Mouse (Mus musculus): Measurements from ENCODE around the gene Pih1d3. TPM values are rescaled to one million over a fixed set of nuclear protein-coding genes. Genes with fewer than 3 reads are reported as not detected.

Pih1d3 gene
- total RNA-seq (2021) = not detected

DNA sequence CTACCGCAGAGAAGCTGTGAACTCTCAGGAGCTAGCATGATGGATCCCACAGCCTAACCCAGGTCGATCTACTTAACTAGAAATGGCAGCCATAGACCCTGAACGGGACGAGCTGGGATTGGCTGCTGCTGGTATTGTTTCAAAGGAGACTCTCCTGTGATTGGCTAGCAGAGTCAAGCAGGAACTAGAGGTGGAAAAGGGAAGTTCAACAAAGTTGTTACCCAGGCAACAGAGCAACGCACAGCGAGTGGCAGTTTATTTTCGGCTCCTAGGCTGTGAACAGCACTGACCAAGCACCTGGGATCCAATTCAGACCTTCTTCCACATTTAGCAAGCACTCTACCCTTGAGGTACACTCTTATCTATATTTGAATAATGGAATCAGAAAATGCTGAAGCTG is at the start of gene Pih1d3, which contains the start of gene 4931428L18Rik:
Pih1d3 (plus strand) TSS at position 275 of the 400 bp plus-strand sequence.
4931428L18Rik (minus strand) TSS at position 121 of the 400 bp plus-strand sequence.
- DNase-seq = no peak
- intact Hi-C loops (cut with DNase I) = no loop called here

DNA sequence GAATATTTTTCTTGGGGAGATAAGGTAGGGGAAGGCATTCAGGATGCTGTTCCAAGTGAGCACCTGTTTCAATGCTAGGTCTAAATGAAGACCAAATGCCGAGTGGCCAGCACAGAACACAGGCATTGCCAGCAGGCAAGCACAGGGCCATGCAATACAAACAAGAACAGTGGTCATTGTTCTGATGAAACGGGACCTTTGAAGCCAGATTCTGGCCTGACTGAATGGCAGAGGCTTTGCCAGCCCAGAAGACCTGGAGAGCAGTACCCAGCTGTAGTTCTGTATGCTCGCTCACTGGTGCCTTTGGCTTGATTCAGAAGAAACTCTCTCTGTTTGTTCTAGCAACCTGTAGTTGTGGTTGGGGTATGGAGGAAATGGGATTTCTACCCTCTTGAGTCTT is 47.2 kb upstream of the Pih1d3 start:
- intact Hi-C loops (cut with DNase I) = no loop called here

DNA sequence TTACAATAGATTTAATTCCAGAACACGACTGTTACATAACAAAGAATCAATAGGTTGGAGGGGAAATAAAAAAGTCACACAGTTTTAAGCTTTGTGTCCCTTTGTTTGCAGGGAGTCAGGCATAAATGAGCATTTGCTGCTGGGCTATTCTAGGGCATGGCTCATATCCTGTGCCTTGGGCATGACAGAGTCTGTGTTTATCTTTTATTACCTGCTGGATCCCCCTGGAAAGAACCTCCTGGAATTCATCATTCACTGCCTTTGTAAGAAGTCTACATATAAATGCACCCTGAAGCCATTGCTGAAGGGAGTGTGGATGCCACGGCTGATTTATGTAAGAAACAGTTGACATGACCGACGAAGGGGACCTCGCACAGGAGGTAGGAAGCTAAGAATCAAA is 46.5 kb upstream of the Pih1d3 start, which contains the start of gene Lgsn:
Lgsn (plus strand) TSS at position 301 of the 400 bp plus-strand sequence.
- intact Hi-C loops (cut with DNase I) = no loop called here
- no peak for DNase-seq

More for the DNA sequence above, 47.2 kb upstream of the Pih1d3 start:
- no peak for DNase-seq

DNA sequence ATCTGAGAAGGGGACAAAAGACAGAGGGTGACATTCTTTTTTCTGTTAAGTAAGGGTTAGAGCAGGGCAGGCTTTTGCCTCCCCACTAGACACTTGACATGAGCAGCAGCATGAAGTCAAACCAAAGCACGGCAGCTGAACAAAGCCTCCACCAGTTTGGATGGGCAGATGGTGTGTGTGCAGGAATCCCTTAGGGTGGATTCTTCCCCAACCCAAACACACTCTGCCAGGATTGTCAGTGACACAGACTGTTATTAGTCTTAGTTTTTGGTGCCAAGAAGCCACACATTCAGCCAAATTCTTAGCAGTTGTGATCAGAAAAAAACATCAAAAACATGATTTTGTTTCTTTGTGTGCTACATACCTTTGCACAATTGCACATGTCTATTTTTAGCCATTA is 44.4 kb upstream of the Pih1d3 start:
- no peak for DNase-seq
- intact Hi-C loops (cut with DNase I) = no loop called here

DNA sequence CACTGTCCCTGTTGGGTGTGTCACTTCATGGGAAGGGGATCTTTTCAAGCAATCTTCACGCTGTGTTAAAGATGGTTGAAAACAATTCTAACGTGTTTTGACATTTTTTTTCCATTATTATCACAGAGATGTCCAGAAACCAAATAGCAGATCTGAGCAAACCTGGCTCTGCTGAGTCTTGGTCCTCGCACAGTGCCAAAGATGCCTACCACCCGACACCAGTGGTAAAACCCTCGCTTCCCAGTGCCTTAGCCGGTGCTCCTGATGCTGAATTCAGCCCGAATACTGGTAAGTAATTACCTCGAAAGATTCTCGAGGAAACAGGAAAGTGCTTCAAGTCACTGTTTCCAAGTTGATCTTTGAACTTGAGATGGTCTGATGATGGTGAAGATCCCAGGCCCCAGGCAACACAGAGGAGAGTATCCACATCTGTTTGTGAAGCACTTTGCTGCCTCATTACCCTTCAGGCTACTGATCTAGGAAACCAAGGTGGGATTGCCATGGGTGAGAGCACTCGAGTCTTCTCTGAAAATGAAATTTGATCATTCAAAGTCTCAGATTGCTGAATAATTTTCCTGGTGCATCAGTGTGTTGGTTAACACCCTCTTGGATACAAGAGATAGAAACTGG is 32.3 kb upstream of the Pih1d3 start:
- intact Hi-C loops (cut with DNase I) = no loop called here
- no peak for DNase-seq

DNA sequence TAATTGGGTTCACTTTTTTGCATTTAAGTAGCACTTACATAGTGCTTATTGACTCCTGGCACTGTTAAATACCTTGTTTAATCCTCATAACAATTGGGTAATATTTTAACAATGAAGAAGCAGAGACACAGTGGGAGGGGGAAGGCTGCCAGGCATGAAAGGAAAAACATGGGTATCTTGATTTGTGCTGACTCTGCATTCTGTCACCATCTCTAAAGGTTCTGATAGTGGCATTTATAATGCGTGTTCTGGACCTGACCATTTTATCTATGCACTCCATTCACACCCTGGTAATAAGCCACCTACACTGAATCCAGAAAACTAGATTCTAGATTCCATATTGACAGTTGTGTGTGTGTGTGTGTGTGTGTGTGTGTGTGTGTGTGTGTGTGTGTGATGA is 27.0 kb upstream of the Pih1d3 start:
- intact Hi-C loops (cut with DNase I) = no loop called here

DNA sequence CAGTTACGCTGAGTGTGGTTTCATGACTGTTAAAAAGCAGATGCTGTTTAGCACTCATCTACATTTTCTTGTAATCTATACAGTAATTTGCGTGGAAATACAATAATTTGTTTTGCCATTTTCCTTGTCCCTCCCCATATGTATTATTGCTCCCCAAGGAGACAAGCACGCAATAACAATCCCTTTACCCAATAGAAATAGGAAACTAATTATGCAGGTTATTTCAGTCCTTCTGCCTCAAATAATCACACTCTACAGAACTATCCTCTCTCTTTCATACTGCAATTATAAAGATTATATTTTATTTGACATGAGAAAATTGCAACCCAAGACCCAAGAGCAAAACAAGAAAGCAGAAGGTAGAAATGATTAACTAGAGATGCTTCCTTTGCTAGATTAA is 25.7 kb upstream of the Pih1d3 start:
- intact Hi-C loops (cut with DNase I) = no loop called here
- no peak for DNase-seq

More for the DNA sequence above, 27.0 kb upstream of the Pih1d3 start:
- no peak for DNase-seq

DNA sequence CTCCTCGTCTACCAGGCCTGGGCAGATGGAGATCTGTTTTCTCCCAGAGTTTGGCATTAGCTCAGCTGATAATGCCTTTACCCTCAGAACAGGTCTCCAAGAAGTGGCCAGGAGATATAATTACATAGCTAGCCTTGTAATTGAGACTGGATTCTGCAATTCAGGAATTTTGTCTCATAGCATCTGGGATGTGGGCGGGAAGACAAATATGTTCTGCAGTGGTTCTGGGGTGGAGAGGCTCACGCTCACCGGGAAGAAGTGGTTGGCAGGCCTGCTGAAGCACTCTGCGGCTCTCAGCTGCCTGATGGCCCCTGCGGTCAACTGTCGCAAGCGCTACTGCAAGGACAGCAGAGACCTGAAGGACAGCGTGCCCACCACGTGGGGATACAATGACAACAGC is 18.9 kb upstream of the Pih1d3 start:
- intact Hi-C loops (cut with DNase I) = no loop called here
- no peak for DNase-seq

DNA sequence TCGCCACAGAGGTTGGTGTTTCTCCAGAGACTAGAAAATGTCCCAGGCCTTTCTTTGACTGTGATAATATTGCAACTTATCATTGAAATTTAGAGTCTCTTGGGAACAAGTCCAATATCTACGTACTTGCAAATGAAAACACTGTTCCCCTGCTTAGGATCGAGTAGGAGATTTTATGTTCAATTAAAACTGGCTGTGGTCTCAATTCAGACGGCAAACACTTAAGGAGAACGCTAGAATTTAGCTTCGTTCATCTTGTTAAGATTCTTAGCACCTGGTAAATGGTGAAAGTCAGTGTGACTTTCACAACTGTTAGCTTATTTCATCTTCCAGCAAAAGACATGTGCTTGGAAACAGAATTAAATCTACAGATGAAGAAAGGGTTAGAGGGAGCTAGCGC is 17.3 kb upstream of the Pih1d3 start:
- intact Hi-C loops (cut with DNase I) = no loop called here
- no peak for DNase-seq

DNA sequence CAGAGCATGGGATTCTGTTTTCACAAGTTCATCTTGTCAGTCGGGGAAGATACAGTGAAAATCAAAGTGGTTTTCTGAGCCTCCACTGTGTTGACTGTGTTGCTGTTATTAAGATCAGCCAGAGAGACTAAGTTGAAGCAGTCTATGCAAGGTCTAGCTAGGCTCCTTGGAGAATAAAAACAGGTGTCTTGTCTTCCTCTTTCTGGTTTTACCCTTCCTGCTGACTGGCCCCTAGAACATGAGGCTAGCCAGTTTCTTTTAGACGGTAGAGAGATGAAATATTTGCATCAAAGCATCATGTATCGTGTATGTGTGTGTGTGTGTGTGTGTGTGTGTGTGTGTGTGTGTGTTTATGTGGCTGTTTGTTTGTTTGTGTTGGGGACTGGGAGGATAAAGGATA is 16.9 kb upstream of the Pih1d3 start:
- intact Hi-C loops (cut with DNase I) = no loop called here
- DNase-seq = no peak

DNA sequence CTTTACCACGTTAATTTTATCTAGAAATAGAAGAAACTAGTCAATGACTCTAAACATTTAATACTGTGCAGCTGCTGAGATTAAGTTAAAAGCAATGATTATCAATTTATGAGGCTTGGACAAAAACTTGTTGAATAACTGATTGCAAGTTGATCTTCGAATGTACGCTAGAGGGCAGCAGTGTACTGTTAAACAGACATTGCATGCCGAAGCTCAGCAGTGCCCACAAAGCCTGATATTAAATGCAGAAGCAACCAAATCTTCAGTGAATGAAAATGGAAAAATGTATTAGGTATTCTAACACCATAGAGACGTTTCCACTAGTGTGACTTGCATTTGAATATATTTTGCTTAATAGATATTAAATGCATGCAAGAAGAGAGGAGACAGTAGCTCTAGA is 12.5 kb upstream of the Pih1d3 start:
- DNase-seq = peak; percentile 55 to 74
- intact Hi-C loops (cut with DNase I) = loop anchor here (1.0 kb wide), 1 partner anchor 124 kb away; no protein-coding TSS in a partner anchor

DNA sequence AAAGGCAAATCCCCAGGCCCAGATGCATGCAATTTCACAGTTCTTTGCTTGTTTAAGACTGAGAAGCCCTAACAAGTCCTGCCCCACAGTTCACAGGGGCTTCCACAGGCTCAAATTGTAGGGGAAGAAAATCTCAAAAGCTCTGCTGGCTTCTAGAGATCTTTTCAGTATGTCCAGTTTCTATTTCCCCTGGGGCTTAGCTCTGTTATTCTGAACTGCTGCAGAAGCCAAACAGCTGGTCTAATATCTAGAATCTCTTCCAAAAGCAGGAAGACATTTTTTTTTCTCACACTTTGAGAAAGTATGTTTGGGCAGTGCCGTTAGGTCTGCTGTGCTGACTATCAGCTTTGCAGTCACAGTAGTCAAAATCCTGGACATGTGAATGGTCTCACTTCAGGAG is 7.8 kb upstream of the Pih1d3 start:
- intact Hi-C loops (cut with DNase I) = no loop called here
- peak; percentile 12 to 26 for DNase-seq

DNA sequence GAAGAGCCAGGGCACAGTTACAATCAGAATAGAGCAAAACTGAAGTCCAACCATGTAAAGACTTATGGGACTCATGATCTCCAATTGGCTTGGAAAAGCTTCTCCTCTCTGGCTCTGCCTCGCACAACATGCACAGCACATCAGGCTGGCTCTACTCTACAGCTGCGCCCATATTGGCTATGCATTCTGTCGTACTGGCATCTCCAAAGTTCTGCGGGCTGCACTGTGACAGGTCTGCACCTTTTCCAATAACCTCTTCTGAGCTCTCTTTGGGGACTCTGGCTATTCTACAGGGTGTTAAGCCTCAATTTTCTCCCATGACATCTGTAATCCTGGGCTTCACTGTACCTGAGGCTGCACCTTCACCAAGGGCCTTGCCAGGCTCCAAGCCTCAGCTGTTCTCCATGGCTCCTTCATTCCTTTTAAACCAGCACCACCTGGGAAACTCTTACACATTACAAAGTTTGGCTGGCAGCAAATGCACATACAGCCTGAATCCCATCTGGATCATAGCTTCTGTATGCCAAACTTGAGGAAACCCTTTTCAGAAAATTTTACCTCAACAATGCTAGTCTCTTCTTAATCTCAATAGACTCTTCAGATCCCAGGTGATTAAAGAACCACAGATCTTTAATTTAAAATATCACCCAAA is 1.9 kb upstream of the Pih1d3 start:
- intact Hi-C loops (cut with DNase I) = no loop called here

DNA sequence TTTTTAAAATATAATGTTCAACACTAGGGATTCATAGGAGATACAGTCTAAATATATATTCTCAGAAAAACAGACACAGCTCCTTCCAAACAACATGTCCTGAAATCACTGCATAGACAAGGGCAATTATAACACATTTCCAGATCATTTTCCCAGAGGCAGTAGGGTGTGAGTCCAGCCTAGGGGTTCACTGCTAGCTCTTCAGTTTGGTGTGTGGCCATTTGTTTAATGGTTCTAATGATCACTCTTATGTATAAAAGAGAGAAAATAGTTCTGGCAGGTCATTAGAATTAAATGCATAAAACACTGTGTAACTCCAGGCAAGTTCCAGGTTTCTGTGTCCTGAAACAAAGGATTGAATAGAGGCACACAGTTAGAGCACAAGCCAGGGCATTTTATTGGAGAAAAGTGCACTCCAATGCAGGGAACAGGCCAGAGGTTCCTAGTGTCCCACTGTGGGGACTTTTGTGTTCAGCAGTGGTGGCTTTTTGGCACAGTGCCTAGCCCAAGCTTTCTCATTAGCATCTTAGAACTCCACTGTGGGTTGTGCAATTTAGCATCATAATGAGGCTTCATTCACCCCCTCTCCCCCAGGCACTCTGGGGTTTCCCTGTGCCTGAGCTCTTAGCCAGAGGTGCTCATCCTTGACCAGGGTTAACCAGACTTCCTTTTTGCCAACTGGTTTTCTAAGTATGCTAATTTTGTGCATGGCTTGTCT is 10.8 kb downstream of the Pih1d3 start:
- intact Hi-C loops (cut with DNase I) = no loop called here

More for the DNA sequence above, 1.9 kb upstream of the Pih1d3 start:
- no peak for DNase-seq

DNA sequence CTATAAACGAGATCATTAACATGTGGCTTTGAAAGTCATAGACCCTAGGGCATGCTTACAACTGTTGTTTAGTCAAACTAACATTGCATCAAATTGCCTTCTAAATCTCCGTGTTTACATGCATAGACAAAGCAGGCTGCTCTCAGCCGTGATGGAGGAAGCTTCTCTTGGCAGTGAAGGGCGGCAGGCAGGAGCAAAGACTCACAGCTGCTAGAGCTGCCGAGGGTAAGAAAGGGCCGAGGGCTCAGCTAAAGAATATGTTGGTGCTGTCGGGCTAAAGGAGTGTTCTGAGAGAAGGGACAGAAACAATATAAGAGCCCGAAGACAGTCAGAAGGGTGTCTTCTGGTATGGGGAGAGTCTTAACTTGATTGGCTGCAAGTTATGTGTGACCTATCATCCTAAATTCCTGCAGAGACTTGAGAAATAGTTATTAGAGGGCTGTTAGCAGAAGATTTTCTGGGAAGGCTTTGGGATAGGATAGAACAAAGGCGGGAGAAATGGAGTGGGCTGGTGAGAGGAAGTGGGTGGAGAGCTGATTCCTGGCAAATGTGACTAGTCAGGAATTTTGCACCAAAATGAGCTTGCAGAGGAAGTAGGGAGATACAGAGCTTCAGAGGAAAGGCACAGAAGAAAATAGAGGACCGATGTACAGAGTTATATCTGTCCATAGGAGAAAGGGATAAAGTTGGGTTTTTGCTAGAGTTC is 37.7 kb downstream of the Pih1d3 start:
- peak; percentile 18 to 25 for DNase-seq
- intact Hi-C loops (cut with DNase I) = no loop called here

More for the DNA sequence above, 10.8 kb downstream of the Pih1d3 start:
- DNase-seq = no peak

Other genes starting within 250 kb of the Pih1d3 start
- not detected for gene AC153137.1, start 244.9 kb upstream of the Pih1d3 start, total RNA-seq (2021)
- not detected for gene Lgsn, start 46.4 kb upstream of the Pih1d3 start, total RNA-seq (2021)
- gene 4931428L18Rik, start 154 bp upstream of the Pih1d3 start, total RNA-seq (2021) = not detected